Mouse (Mus musculus) embryo, embryonic 10 days (tissue): ENCODE data around the gene Arhgap18.
A peak's percentile ranks its signal among the peaks of the same experiment; 100 is the strongest.

ENCODE experiments used
- DNase-seq: peaks from one replicate; pipeline ENCODE4 v3.0.0-alpha.2; 2015; ENCODE audit warnings: low spot score

Gene Arhgap18

DNA sequence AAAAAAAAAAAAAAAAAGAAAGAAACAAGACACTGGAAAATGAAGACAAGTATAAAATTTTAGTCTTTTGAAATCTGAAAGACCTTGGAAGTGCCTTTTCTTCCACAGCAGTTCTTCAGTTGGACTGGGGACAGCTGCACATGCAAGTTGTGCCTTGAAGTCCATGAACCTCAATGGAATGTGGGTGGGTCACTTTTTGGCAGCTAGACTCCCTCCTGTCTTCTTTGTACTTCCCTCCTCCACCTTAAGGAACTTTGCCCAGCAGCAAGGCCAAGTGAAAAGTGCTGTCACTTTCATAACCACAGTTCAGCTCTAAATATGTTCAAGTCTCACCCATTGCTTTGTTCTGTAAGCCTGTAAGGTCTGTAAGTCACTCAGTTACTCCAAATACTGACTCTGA is 23.2 kb downstream of the Arhgap18 start:
- DNase-seq: no peak

DNA sequence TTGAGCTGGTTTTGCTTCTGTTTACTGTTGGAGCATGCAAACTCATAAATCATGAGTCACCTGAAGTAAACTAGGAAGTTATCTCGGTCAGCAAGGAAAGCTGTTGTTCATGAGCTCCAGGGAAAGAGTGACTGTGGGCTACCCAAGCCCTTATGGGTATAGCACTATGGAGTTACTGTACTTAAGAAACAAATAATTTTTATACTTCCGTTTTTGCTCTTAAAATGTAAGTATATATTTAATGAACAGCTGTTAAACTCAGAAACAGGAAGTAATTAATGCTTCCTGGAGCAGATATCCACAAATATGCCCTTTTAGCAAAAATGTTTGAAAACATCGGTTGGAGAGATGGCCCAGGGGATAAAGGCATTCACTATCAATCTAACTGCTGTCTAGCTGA is 27.4 kb downstream of the Arhgap18 start:
- no peak for DNase-seq

DNA sequence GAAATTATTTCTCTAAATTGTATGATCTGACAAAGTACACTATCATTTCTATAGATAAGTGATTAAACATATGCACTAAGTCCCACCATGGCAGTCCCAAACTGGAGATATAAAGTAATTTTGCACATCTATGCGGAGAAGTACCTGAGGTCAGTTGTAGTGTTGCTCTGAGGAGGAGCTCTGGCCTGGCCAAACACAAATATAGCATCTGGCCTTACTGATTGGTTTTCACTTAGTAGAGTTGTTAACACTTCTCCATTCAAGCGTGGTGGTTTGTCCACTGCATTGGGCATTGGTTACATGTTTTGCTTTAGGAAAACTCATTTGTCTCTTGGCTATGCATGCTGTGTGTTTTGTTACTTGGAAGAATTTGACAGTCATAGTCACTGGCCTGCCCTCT is 36.5 kb downstream of the Arhgap18 start:
- no peak for DNase-seq

DNA sequence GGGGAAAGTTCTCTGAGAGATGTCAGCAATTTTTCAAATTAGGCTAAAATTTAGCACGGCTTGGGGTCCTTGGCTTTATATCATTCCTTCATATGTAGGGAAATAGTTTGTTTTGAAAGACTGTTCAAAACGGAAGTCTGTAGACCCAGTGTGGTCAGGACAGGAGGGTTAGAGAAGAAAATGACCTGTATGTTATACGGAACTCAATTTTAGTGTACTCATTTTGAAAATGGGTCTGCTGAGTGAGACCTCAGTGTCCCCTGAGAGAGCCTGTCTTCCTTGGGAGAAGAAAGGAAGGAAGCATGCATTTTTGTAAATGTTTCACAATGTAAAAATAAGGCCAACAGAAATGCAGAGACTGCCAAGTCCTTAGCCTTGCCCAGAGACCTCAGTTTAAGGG is 38.6 kb downstream of the Arhgap18 start:
- no peak for DNase-seq

DNA sequence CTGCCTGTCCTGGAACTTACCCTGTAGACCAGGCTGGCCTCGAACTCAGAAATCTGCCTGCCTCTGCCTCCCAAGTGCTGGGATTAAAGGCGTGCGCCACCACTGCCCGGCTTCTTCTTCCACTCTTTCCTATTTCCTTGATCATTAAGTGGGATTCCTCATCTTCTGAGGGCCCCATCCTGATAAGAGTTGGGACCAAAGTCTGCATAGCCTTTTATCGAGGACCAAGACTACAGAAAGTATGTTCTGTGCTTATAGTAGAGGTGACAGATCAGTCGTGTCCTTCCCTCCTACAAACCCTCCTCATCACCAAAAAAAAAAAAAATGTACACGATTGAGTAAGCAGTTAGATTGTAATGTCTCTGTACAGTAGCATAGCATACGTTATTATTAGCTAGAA is 39.8 kb downstream of the Arhgap18 start:
- no peak for DNase-seq

DNA sequence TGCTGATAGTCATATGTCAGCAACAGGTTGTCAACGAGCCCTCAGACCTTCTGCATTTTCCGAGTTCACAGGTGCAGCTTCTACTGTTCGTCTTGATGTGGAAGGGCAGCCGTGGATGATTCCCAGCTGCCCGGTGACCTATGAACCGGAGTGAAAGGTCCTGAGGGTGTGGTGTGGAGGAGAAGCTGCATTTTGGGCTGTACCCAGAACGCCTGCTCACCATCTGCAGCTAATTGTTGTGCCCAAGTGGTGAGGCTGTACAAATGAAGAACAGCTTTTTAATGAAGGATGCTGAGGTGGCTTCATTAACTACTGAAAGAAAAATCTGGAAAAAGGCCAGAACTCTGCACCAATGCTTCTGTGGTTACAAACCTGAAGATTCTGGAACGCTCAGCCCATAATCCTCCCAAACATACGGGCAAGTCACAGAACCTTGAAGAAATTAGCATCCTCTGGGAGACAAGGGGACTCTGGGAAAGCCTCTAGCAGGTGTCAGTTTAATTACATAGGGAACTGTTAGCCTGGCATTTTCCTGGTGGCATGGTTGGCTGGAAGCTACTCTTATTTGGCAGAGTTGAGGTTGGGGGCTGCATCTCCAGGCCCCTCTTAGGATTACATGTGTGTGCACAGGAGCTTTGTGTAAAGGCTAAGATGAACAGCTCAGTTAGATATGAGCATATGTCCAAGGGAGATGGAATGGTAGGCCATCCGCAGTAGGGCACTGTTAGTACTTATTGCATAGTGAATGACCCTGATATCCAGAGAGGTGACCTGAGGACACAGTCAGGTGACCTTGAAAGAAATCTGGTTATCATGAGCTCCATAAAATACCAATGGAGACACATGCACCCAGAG is 43.4 kb downstream of the Arhgap18 start:
- no peak for DNase-seq

DNA sequence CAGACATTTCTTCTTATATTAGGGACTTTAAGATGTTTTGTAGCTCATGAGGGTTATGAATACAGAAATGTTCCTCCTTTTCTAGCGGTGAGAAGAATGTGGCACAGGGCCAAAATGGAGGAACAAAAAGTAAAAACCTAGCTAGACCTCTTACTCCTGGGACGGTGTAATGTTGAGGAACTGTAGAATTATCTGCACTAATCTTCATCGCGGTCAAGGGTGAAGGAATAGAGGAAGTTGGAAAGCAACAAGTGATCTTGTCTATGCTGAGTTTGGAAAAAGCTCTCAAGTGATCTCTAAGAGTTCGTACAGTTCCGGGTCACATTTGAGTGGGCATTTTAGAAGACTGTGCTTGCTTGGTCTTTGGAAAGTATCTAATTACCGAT is 44.1 kb downstream of the Arhgap18 start:
- no peak for DNase-seq

DNA sequence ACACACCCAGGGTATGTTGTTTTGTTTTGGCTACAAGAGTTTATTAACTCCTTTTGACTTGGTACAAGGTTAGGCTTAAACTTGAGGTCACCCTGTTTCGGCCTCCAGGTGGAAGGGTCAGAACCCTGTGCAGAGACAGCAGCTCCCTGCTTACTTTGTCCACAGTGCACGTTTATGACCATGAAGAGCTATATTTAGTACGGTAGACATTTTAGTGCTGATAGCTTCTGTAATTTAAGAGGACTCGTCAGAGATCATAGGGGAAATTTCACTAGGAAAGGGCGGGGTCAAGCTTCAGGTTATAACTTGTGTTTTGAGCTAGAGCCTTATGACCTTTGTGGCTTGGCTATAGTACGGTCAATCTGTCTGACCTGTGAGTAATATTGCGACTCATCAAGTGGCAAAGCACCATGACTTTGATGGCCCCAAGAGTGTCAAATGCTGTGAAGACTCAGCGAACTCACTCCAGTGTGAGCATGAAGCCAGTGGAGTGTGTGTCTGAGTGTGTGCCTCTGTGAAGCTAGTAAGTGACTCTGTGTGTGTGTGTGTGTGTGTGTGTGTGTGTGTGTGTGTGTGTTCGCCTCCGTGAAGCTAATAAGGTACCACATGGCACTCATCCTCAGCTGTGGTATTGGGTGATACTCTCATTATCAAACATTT is 45.7 kb downstream of the Arhgap18 start:
- no peak for DNase-seq

DNA sequence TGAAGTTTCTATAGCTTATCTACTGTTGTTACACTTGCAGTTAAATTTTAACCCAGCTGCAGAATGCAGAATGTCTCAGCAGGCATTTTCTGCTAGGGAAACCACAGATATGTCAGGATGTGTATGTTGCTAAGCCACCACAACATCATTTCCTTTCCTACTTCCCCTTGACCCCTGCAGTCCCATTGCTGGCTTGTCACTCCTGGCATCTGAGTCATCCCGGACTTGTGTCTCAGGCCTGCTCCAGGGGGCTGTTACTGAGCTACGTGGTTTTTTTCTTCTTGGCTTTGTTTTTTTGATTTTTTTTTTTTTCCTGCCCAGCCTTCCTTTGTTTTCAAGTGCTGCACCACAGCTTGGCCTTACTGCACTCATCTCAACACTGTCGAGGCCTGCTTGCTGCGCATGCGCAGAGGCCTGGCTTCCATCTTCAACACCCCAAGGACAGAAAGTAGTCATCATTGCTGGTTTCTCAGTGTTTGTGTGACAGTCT is 46.4 kb downstream of the Arhgap18 start:
- peak; percentile 38 for DNase-seq

DNA sequence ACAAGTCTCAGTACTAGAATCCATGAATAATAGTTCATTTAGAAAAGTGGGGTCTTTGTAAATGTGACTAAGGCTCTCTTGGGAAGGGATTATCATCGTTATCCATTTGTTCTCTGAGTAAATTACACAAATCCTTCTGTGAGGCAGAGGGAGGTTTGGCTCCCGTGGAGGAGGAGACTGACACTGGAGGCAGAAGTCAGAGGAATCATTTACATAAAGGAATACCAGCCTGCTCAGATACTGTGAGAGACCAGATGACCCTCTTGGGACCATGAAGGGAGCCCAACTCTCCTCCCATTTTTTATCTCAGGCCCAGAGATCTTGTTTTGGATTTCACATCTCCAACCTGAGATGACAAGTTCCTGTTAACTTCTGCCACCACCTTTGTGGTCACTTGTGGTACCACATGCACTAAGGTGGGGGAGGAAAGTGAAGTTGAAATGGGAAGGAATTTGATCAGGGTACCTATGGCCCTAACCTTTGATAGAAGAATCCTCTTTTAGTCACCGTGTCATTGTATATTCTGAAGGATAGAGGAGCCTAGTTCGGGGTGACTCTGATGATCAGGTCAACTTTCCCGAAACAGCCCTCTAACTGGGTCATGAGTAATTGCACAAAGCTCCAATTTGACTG is 51.2 kb downstream of the Arhgap18 start:
- no peak for DNase-seq

DNA sequence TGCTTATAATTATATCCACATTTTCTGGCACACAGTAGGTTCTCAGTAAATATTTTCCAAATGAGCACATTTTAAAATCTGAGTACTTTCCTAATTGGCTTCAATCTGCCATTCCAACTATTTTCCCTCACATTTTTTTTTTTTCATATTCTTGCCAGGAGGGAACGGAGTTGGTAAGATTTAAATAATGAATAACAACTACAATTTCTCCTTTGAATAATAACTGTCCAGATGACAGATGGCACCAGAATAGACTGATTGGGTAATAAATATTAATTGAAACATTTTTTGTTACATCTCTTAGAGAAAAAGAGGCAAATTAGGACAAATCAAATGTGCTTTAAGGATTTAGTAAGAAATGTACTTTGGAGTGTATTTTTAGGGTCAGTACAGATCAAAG is 51.8 kb downstream of the Arhgap18 start:
- DNase-seq: no peak

DNA sequence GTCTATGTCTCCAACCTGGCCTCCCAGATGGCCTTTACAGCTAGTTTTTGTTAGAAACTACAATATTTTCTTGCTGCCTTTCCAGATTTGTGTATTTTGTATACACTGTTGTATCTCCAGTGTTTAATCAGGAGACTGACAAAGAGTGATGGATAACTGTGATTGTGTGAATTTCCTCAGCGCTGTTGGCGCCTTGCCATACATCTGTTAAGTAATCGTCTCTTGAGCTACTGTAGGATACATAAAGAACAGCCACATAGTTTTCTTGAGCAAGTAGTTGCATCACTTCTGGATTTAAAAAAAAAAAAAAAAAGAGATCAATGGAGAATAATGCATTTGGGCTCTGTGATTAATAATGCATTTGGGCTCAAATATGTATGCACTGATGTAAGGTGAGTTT is 52.9 kb downstream of the Arhgap18 start:
- no peak for DNase-seq

DNA sequence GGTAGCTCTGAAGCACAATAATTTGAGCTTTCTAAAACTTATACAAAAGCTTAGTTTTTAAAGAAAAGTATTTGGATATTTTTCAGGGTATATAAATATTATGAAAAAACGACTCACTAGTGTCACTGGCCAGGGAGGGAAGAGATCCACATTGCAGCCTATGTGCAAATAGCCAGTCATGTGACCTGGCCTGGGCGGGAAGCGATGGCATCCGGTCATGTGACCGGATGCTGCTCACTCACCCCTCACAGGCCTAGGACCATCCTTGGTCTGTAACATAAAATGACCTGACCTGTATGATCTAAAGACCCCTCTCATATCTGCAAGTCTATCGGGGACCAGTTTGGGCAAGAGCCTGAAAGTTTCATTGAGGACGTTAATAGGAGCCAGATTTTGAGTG is 56.8 kb downstream of the Arhgap18 start:
- DNase-seq: no peak

DNA sequence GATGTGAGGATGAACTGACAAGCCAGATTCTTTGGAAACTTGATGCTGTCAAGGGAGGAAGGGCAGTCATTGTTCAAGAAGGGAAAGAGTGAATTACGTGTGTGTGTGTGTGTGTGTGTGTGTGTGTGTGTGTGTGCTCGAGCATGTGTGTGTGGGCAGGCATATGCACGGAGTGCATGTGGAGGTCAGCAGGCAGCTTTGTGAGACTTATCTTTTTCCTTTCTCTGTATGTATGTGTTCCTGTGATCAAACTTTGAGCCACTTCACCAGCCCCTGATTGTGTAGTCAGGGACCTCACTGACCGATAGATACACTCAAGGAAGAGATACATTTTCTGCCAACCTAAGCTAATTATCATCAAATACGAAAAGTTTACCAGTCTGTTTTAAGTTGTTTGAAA is 57.6 kb downstream of the Arhgap18 start:
- no peak for DNase-seq

DNA sequence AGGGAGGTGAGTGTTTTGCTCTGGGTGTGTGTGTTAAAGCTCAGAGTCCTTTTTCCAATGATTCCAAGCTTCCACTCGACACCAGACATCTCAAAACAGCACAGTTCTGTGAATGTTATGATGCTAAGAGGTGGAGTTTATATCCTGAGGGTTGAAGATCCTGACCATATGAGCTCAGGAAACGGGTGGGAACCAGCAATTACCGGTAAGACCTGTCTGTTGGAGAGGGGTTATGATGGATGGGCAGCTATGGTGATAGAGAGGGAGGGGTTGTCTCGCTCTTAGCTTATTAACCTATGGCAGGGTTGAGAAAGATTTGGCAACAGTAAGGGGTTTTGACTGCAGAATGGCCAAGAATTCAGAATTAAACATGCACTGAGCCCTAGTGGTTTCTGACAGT is 58.1 kb downstream of the Arhgap18 start:
- no peak for DNase-seq

DNA sequence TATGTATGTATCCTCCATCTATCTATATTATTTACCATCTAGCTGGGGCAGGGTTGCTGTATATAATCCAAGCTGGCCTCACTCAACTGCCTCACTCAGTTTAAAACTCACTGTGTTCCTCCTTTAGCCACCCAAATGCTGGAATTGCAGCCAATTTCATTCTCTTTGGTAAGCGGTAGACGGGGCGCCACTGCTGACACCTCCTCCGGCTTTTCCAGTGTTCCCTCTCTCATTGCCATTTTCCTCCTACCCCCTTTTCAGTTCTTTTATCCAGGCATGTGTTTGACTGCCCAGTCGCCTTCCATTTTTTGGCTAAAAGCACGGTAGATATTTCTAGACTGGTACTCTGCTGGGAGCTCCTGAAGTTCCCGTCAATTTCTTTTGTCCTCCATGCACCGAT is 62.4 kb downstream of the Arhgap18 start:
- DNase-seq: no peak

DNA sequence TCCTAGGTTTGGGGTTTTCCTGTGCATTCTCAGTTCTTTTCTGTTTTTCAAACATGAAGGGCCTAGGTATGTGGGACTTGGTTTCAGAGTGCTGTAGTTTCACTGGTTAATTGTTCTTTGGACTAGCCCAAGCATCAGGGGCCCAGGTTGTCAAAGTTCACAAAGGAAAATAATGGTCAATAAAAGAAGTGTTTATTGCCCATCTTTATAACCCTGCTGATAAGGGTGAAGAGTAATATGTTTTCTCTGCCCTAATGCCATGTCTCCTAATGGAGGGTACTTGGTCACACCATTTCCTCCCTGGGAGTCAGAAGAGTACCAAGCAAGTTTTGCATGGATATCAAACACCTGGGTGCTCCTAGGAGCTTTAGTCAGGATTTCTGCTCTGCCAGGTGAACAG is 67.1 kb downstream of the Arhgap18 start:
- no peak for DNase-seq

DNA sequence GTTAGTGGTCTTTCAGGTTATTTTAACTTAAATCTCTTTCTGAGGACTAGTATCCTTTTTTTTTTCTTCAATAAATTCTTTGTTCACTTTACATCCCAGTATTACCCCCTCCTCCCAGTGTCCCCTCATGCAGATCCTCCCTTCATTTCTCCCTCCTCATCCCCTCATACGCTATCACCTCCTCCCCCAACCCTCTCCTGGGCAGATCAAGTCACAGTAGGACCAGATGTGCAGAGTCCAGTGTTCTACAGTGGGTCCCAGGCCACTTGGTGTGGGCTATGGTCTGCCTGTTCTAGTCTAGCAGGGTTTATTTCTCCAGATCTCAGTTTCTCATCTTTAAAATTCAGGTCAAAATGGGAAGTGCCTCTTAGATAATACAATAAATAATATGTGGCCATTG is 67.7 kb downstream of the Arhgap18 start:
- no peak for DNase-seq

DNA sequence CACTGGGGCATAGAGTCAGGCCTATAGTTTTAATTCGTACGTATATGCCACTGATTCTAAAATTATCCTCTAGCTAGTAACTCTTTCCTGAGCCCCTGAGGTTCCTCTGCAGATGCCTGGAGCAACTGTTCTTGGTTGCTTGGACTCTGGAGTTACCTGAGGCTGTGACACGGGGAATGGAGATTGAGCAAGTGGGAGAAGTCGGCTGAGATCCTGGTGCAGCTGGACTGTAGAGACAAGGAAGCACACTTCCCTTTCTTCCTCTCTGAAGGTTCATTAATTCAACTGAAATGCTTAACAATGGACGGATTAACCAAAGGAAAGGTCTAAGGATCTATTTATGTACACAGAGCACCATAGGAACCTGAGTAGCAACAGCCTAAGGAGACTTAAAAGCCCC is 70.8 kb downstream of the Arhgap18 start:
- DNase-seq: no peak

DNA sequence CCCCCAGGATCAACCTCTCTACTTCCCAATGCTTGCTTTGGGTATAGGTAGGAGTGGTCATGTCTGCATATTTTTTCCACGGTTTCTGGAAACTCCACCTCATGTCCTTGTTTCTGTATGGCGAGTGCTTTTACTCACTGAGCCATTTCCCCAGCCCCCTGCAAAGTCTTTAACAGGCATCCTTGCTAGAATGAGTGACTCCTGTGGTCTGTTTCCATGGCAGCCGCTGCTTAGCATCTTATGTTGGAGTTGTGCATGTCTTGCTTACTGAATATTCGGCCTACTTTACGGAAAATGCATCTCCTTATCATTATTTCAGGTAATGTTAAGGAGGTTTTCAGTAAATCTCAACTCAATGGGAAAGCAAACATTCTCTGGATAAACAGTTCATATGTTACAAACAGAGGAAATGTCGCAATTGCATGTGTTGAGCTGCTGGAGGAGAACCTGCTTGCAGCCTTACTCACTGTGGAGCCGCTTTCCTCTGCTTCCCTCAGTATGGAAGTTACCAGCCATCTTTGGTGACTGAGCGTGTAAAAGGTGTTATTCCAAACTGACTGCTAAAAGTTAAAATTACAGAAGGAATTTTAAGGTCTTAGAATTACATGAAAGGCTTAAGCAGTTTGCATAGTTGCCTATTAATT is 72.1 kb downstream of the Arhgap18 start:
- no peak for DNase-seq

DNA sequence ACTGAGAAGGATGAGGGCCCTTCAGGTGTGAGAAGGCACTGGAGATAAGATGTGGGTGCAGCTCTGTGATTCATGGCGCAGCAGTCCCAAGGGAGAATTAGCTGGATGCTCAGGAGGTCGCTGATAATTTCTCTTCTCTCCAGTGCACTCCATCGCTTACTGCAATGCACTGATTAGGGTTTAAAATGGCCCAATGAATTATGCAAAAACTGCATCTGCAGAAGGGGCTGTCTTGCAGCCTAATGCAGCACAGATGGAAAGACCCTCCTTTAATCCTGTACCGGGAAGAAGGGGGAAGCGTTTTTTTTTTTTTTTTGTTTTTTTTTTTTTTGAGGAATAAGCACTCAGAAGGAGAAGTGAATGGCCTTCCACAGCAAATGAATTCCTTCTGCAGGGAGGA is 74.1 kb downstream of the Arhgap18 start:
- no peak for DNase-seq

DNA sequence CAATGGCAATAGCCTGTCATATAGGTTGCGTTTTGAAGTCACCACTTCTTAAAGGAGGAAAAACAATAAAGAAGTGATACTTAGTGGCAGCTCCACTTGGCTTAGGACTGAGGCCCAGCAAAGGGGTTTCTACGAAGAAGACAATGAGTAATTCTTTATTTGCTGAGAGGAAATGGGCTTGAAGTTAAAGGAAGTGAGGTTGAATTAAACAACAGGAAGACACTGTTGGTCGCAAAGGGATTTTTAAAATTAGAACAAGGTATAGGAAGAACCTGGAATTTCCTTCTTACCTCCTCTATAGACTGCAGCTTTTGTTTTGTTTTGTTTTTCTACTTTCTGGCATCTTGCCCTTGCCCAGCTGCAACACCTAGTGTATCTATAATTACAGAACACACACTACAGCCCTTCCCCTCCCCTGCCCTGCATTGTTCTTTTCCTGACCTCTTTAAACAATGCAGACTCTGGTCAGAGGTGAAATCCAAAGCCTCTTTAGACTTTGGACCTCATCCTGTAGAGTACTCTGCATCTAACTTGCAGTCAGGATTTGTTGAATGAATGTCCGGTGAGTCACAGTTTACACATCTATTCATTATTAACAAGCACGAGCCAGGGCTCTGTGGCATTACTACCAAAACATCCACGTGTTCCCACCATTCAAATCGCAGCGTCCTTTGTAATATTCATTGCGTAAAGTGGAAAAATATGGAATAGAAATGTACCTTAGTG is 75.4 kb downstream of the Arhgap18 start:
- DNase-seq: peak; percentile 14
